Mouse (Mus musculus) lung, postnatal 36 days (tissue): Measurements from ENCODE around the gene Ebf1.

Experiments
- DNase-seq: peaks from one replicate; pipeline ENCODE4 v3.0.0; 2022; ENCODE audit warnings: mixed read lengths

The Ebf1 gene

GRCm38 (mm10) chr11:44906456-44906855 is 289.3 kb downstream of the Ebf1 start:
- DNase-seq = no peak

- no peak for DNase-seq
Observed at GRCm38 (mm10) chr11:44911765-44912164, 294.6 kb downstream of the Ebf1 start.

- DNase-seq = no peak
Observed at GRCm38 (mm10) chr11:44913806-44914205, 296.7 kb downstream of the Ebf1 start.

GRCm38 (mm10) chr11:44917059-44917458 is 299.9 kb downstream of the Ebf1 start:
- DNase-seq = no peak

- DNase-seq = no peak
Observed at GRCm38 (mm10) chr11:44923138-44923537, 306.0 kb downstream of the Ebf1 start.

- DNase-seq = no peak
Observed at GRCm38 (mm10) chr11:44923868-44924508, 306.9 kb downstream of the Ebf1 start.

GRCm38 (mm10) chr11:44924896-44925295 is 307.8 kb downstream of the Ebf1 start:
- DNase-seq = no peak

- no peak for DNase-seq
Observed at GRCm38 (mm10) chr11:44925806-44926525, 308.8 kb downstream of the Ebf1 start.

- no peak for DNase-seq
Observed at GRCm38 (mm10) chr11:44928403-44928802, 311.3 kb downstream of the Ebf1 start.

- no peak for DNase-seq
Observed at GRCm38 (mm10) chr11:44932942-44933483, 315.9 kb downstream of the Ebf1 start.

GRCm38 (mm10) chr11:44943781-44944180 is 326.7 kb downstream of the Ebf1 start:
- DNase-seq = no peak

- DNase-seq = no peak
Observed at GRCm38 (mm10) chr11:44944401-44944800, 327.3 kb downstream of the Ebf1 start.

GRCm38 (mm10) chr11:44946618-44947017 is 329.5 kb downstream of the Ebf1 start:
- no peak for DNase-seq

GRCm38 (mm10) chr11:44948541-44948940 is 331.4 kb downstream of the Ebf1 start:
- no peak for DNase-seq

- no peak for DNase-seq
Observed at GRCm38 (mm10) chr11:44949140-44949539, 332.0 kb downstream of the Ebf1 start.

GRCm38 (mm10) chr11:44950319-44950718 is 333.2 kb downstream of the Ebf1 start:
- peak; percentile 38 for DNase-seq

- no peak for DNase-seq
Observed at GRCm38 (mm10) chr11:44951506-44951905, 334.4 kb downstream of the Ebf1 start.

- no peak for DNase-seq
Observed at GRCm38 (mm10) chr11:44953337-44953736, 336.2 kb downstream of the Ebf1 start.

GRCm38 (mm10) chr11:44953863-44954262 is 336.7 kb downstream of the Ebf1 start:
- DNase-seq = no peak

GRCm38 (mm10) chr11:44954362-44954761 is 337.2 kb downstream of the Ebf1 start:
- no peak for DNase-seq

GRCm38 (mm10) chr11:44962746-44963440 is 345.8 kb downstream of the Ebf1 start:
- no peak for DNase-seq

- DNase-seq = no peak
Observed at GRCm38 (mm10) chr11:44969011-44969410, 351.9 kb downstream of the Ebf1 start.

- DNase-seq = no peak
Observed at GRCm38 (mm10) chr11:44974271-44974670, 357.2 kb downstream of the Ebf1 start.

GRCm38 (mm10) chr11:44975151-44975550 is 358.0 kb downstream of the Ebf1 start:
- peak; percentile 15 for DNase-seq
